In the genomic region with DNA sequence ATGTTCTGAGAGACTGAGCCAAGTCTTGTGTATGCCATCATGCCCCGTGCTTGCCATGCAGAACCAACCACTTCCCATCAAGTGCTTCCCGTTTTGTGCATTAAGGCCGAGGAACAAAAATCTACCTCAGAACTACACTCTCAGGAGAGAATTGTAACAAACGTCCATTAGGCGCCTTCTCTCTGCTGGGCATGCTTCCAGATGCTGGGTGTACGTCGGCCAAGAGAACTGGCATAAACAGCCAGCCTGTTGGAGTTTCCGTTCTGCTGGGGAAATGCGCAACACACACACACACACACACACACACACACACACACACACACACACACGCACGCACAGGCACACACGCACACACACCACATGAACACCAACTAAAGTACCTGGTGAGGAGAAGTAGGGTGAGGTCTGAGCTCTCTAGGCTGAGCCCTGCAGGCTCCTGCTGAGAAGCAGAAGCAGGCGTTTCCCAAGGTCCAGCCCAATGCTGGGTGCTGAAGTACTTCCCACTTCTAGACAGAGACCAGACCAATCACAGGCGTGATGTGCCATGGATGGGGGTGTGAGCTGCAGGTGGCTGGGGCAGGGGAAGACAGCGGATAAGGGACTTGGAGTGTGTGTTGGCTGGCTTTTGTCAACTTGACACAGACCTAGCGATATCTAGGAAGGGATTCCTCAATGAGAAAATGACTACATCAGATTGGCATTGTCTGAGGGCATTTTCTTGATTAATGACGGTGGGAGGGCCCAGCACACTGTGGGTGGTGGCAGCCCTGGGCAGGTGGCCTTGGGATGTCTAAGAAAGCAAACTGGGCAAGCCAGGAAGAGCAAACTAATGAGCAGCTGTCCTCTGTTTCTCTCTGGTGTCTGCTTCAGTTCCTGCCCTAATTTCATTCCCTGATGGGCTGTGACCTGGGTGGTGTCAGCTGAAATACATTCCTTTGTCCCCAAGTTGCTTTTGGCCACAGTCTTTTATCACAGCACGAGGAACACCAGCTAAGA, we compare ENCODE assay signal across 10 mouse cellular contexts. TPM values are rescaled to one million over a fixed set of nuclear protein-coding genes. Genes with fewer than 3 reads are reported as not detected.
DNase-seq lines count a peak whose midpoint lies in the region; ATAC-seq lines count a peak whose summit lies in the region.
"Had no signal": no experiment of that assay in that cellular context is flagged by ENCODE, and none has a peak within 500 bp of the region (broad histone marks: within the 10 kb centered on the region; RNA-seq: fewer than 3 reads in every experiment).

No protein-coding gene starts in this region.

- peak; percentile 70 for DNase-seq in cerebellum, adult 11 months
- DNase-seq in urinary bladder, postnatal 14 days (ENCODE audit: low spot score): peak; percentile 68
- DNase-seq in urinary bladder, postnatal 10 days (ENCODE audit: low spot score): no peak
- peak; percentile 91 to 95 for DNase-seq in layer of hippocampus, postnatal 14 days (ENCODE audit: low spot score in 2 of 2)

- ATAC-seq in cerebellum, adult (ENCODE audit: insufficient number of reproducible peaks, low FRiP score, low TSS enrichment): no peak
- ATAC-seq in heart, embryonic 12.5 days (ENCODE audit: insufficient number of reproducible peaks, low FRiP score): no peak
- peak; percentile 52; the same call in 1 of the 2 replicates for ATAC-seq in neutrophil, adult 5-6 weeks (ENCODE audit: extremely low read depth, insufficient number of reproducible peaks, low FRiP score, poor library complexity, severe bottlenecking)
- no peak for ATAC-seq in CD4-positive, CD25-positive, alpha-beta regulatory T cell, adult 4 months

- no peak overlapping the region for H3K4me2 ChIP-seq in heart, embryonic 12.5 days
- H3K4me2 ChIP-seq: embryonic facial prominence, embryonic 15.5 days; midbrain, embryonic 12.5 days had no signal

- no peak overlapping the region for H3K9ac ChIP-seq in heart, embryonic 12.5 days
- H3K9ac ChIP-seq: embryonic facial prominence, embryonic 15.5 days; midbrain, embryonic 12.5 days had no signal

- 55% methylated on average over 18 of the region's 18 CpGs for WGBS in heart, embryonic 12.5 days

- 0 out of 2 replicates have a peak overlapping the region, but pooled peaks have one; percentile 1 for H3K27ac ChIP-seq in heart, embryonic 12.5 days (ENCODE audit: poor library complexity, severe bottlenecking)
- H3K27ac ChIP-seq: embryonic facial prominence, embryonic 15.5 days; midbrain, embryonic 12.5 days had no signal

- no peak overlapping the region for H3K4me3 ChIP-seq in heart, embryonic 12.5 days
- H3K4me3 ChIP-seq: embryonic facial prominence, embryonic 15.5 days; midbrain, embryonic 12.5 days had no signal

- H3K36me3 ChIP-seq in heart, embryonic 12.5 days: no peaks in the 10 kb centered on the region
- H3K36me3 ChIP-seq: embryonic facial prominence, embryonic 15.5 days; midbrain, embryonic 12.5 days had no signal

- no peaks in the 10 kb centered on the region for H3K9me3 ChIP-seq in heart, embryonic 12.5 days (replicated peaks)
- H3K9me3 ChIP-seq: embryonic facial prominence, embryonic 15.5 days; midbrain, embryonic 12.5 days had no signal

- 0 out of 2 replicates have a peak, but pooled peaks cover 7% of the 10 kb centered on the region for H3K27me3 ChIP-seq in heart, embryonic 12.5 days (replicated peaks)
- H3K27me3 ChIP-seq: embryonic facial prominence, embryonic 15.5 days; midbrain, embryonic 12.5 days had no signal

- H3K4me1 ChIP-seq in heart, embryonic 12.5 days (replicated peaks): peaks cover 56% of the 10 kb centered on the region

RNA-seq across cellular contexts. Expression of a gene that starts 38.2 kb away (rescaled TPM):
- 13.7 and 16.8 TPM in 2 replicates for polyA plus RNA-seq in heart, embryonic 12.5 days (2016; fragmentation: Nextera tagmentation; extraction: Ambion mirVana)
- total RNA-seq in layer of hippocampus, postnatal 14 days (2021): 10 to 100 TPM; 43.3 to 45.6 TPM
- 64.4 and 69.6 TPM in 2 replicates for total RNA-seq in neutrophil, adult 5-6 weeks (2017)
- 10 to 100 TPM; 10.7 to 11.4 TPM for polyA plus RNA-seq in CD4-positive, CD25-positive, alpha-beta regulatory T cell, adult 4 months (2017; shearing (Covaris generic))
